Mouse (Mus musculus): ENCODE data around the gene Msl1.

The Msl1 gene

GRCm38 (mm10) chr11:98795714-98796514 is 598 bp downstream of the Msl1 start:
- no peak for TF ChIP-seq GATA4 (IDR thresholded peaks at IDR 0.05; ENCODE audit: insufficient replicate concordance, low read length)

DNA sequence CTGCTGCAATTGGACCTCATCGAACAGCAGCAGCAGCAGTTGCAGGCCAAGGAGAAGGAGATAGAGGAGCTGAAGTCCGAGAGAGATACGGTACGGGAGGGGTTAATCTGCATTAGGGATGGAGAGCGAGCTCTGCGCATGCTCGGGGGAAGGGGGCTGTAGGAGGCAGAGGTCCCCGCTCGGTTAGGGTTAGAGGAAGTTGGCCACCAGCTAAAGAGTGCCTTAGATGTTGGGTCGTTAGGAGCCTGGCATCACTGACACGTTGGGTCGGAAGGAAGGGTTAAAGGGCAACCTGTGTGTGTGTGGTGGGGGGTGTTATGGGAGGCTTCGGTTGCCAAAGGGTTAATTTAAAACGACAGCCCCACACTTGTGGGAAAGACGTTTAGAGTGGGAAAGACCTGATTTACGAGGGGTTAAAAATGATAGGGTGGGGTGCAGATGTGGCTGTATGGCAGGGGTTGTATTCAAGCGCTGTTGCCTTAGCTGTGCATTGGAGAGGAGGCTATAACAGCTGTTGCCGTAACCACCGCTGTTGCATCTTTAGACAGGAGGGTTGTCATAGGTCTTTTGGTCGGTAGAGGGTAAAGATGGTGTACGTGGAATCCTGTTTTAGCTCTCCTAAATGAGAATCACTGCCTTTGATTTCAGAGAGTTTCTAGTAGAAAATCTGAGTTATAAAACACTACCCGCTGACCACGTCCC is 1.4 kb downstream of the Msl1 start:
- no peak for TF ChIP-seq GATA4 (IDR thresholded peaks at IDR 0.05; ENCODE audit: insufficient replicate concordance, low read length)

DNA sequence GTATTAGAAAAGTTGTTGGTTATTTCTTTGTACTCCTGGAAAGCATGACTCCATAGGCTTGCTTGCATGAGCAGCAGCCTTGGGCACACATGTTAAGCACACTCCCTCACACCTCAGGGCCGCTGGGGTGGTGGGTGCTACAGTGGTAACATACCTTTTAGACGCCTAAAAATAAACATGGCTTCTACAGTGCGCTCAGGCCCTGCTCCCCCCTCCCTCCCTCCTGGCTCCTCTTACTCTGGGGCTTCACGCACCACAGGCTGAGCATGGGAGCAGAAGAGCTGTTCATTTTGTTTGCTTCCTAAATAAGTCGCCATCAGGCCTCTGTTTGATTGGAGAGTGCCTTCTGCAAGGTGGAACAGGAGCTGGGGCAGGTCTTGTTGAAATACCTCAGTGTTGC is 2.0 kb downstream of the Msl1 start:
- no peak for TF ChIP-seq GATA4 (IDR thresholded peaks at IDR 0.05; ENCODE audit: insufficient replicate concordance, low read length)

GRCm38 (mm10) chr11:98797909-98798308 is 2.6 kb downstream of the Msl1 start:
- TF ChIP-seq GATA4 (IDR thresholded peaks at IDR 0.05; ENCODE audit: insufficient replicate concordance, low read length): no peak

DNA sequence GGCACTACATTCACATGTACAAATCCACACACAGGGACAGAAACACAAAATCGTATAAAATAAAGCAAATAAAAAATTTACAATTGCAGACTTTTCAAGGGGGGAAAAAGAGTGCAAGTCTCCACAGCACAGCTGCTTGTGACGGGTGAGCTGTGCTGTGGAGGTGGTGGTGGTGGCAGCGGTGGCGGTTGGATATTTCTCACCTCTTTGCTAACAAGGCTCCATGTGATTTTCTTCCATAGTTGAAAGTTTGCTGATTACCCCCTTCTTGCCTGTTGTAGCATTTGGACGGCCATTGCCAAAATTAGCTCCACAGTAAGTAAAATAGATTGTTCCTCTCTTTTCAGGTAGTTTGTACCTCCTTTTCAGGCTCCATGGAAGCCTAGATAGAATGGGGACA is 9.3 kb downstream of the Msl1 start, which contains the start of gene Casc3:
TSS of gene Casc3 (plus strand) at position 301 of the 400 bp plus-strand sequence.
- no peak for TF ChIP-seq GATA4 (IDR thresholded peaks at IDR 0.05; ENCODE audit: insufficient replicate concordance, low read length)

DNA sequence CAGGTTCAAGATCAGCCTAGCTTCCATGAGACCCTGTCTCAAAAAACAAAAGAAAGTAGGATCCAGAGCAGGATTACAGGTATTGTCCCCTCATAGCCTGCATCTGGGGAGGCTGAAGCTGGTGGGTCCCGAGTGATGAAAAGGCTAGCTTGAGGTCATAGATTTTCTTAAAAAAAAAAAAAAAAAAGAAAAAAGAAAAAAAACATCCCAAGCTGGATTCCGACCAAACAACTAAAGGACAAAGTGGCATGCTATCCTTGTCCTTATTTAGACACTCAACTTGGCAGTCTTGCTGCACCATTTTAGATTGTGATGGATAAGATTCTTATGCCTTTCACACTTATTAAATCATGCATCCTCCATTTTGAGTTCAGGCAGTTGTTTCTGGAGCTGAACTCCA is 13.1 kb downstream of the Msl1 start:
- no peak for TF ChIP-seq GATA4 (IDR thresholded peaks at IDR 0.05; ENCODE audit: insufficient replicate concordance, low read length)

DNA sequence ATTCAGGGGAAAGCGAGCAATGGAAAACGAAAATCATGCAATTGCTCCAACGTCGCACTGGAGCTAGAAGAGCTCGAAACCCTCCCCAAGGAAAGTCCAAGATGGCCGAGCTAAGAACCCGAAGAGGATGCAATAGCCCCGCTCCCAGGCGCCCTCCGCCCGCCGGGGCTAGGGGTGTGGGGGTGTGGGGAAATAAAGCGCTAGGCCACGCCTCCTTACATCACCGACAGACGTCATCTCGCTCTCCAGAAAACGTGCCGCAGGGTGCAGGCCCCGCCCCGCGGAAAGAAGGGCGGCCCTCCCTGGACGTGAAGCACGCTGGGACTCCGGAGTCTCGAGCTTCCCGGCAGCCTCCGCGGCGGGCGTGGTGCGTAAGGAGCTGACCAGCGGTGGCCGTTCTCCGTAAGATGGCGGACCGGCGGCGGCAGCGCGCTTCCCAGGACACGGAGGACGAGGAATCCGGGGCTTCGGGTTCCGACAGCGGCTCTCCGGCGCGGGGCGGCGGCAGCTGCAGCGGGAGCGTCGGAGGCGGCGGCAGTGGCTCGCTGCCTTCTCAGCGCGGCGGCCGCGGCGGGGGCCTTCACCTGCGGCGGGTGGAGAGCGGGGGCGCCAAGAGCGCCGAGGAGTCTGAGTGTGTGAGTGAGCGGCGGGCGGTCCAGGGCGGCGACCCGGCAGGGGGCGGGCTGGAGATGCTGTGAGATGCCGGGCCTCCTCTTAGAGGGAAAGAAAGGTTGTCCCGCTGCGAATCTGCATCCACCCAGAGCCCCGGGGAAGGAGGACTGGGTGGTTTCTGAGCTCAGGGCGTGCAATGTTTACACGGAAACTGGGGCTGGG is 14.4 kb downstream of the Msl1 start:
- TF ChIP-seq GATA4 (IDR thresholded peaks at IDR 0.05; ENCODE audit: insufficient replicate concordance, low read length): no peak

GRCm38 (mm10) chr11:98810686-98811085 is 15.4 kb downstream of the Msl1 start:
- TF ChIP-seq GATA4 (IDR thresholded peaks at IDR 0.05; ENCODE audit: insufficient replicate concordance, low read length): no peak

DNA sequence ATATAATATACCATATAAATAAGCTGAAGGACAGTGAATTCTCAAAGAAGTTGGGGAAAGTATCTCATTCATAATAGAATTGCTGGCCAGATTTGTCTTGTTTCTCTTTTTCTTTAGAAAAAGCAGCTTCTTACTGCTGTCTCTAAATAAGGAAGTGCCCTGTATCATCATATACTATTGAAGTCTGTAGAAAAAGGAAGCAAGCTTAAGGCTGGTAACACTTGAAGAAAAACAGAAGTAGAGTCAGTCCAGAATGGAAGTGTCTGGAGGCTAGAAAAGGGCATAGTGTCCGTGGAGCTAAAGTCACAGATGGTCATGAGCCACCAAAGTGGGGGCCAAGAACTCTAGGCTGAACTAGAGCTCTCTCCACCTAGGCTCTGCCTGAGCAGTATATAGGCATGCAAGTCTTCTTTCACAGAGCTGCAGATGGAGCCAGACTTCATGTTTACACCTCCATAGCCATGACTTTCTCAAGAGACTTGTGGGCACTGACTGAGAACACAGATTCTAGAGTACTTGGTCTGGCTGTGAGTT is 21.5 kb downstream of the Msl1 start:
- TF ChIP-seq GATA4 (IDR thresholded peaks at IDR 0.05; ENCODE audit: insufficient replicate concordance, low read length): no peak

- no peak for TF ChIP-seq GATA4 (IDR thresholded peaks at IDR 0.05; ENCODE audit: insufficient replicate concordance, low read length)
These were observed 25.7 kb downstream of the Msl1 start for GRCm38 (mm10) chr11:98820968-98821367.

- no peak for TF ChIP-seq GATA4 (IDR thresholded peaks at IDR 0.05; ENCODE audit: insufficient replicate concordance, low read length)
These were observed 32.6 kb downstream of the Msl1 start for GRCm38 (mm10) chr11:98827877-98828276.

- TF ChIP-seq GATA4 (IDR thresholded peaks at IDR 0.05; ENCODE audit: insufficient replicate concordance, low read length): no peak
These were observed 33.9 kb downstream of the Msl1 start for GRCm38 (mm10) chr11:98829091-98829775.

DNA sequence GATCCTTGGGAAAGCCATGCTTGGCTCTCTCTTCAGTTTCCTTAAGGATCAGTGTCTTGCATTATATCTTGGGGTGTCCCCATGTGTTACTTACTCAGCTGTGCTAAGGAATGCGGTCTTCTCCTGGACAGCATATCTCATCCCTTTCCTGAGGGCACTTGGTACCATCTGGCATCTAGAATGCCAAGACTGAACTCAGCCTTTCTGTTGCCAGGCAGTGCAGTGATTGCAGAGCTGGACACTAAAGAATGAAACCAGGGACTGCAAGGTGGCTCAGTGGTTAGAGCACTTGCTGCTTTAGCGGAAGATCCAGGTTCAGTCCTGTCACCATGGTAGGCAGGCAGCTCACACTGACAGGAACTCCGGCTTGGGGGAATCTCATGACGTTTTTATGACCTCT is 34.6 kb downstream of the Msl1 start:
- no peak for TF ChIP-seq GATA4 (IDR thresholded peaks at IDR 0.05; ENCODE audit: insufficient replicate concordance, low read length)

- no peak for TF ChIP-seq GATA4 (IDR thresholded peaks at IDR 0.05; ENCODE audit: insufficient replicate concordance, low read length)
These were observed 40.0 kb downstream of the Msl1 start for GRCm38 (mm10) chr11:98835296-98835695.

DNA sequence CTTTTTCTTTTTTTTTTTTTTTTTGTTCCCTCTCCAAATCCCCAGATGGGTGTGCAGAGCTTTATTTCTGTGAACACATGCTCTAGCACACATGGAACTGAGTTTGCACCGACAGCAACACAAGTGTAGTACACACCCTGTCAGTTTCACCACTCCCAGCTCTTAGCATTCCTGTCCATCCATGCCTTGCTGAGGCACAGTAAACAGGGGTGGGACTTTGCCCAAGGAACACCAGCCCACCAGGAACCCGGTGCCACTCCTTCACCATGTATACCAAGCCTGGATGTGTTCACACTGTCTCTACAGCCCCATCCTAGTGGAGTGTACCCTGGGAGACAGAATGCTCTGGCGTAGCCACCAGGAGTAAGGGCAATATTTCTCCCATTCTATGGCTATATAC is 40.4 kb downstream of the Msl1 start:
- no peak for TF ChIP-seq GATA4 (IDR thresholded peaks at IDR 0.05; ENCODE audit: insufficient replicate concordance, low read length)
